Mouse (Mus musculus) bone marrow macrophage, adult 2 months (primary cell): ENCODE measurements around the gene Pidd1.

Source experiments
- CTCF ChIP-seq: IDR thresholded peaks from 2 replicates; pipeline ENCODE4 v1.5.1; 2012; ENCODE audit warnings: low read depth, mild to moderate bottlenecking, low read length, moderate library complexity
- POLR2A ChIP-seq: IDR thresholded peaks from 2 replicates; pipeline ENCODE4 v1.6.1; 2012; ENCODE audit warnings: mild to moderate bottlenecking, low read depth, low read length, borderline replicate concordance

- TF ChIP-seq CTCF = no peak
- peak; percentile 27; the same call in 1 of the 2 replicates for TF ChIP-seq POLR2A
Observed at GRCm38 (mm10) chr7:141476226-141476980, 32.6 kb upstream of the Pidd1 start.
